Mouse (Mus musculus): ENCODE results near the gene Kcnd3.

DNA sequence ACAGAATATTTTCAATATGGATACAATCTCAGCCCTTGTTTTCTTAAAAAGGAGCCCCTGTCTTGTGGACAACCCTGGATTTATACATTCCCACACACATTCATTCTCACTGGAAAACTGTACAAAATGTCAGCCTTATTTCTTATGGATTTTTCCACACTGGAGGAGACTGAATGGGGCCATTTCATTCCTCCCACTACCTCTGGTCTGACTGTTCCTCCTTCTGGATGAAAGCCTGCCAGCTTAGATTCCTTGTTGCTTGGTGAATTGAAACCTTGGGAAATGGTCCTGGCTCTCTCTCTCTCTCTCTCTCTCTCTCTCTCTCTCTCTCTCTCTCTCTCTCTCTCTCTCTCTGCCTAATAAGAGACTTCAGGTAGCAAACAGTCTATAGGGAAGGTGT, 260.7 kb downstream of the Kcnd3 start:
- TF ChIP-seq CTCF (IDR thresholded peaks at IDR 0.05) (no peak), POLR2A (IDR thresholded peaks at IDR 0.05; ENCODE audit: insufficient read depth, low read depth, low read length) (no peak)

All from heart, adult 2 months (tissue).